Mouse (Mus musculus) thymus, postnatal 10 days (tissue): ENCODE data around the gene Fxr2.

Source experiments
- DNase-seq, 2 experiments: peaks; one replicate each; pipeline ENCODE4 v3.0.0; 2021; ENCODE audit warnings: low spot score in 2 of 2

The Fxr2 gene

GRCm38 (mm10) chr11:69657462-69657881, 24.7 kb downstream of the Fxr2 start:
- no peak for DNase-seq

- DNase-seq, result no peak
These were observed 28.6 kb downstream of the Fxr2 start for GRCm38 (mm10) chr11:69661221-69661881.

GRCm38 (mm10) chr11:69662213-69662966, 29.6 kb downstream of the Fxr2 start, which contains the start of gene Mpdu1:
Mpdu1 (minus strand) TSS chr11:69662642.
- peak; percentile 91 to 93 for DNase-seq

DNA sequence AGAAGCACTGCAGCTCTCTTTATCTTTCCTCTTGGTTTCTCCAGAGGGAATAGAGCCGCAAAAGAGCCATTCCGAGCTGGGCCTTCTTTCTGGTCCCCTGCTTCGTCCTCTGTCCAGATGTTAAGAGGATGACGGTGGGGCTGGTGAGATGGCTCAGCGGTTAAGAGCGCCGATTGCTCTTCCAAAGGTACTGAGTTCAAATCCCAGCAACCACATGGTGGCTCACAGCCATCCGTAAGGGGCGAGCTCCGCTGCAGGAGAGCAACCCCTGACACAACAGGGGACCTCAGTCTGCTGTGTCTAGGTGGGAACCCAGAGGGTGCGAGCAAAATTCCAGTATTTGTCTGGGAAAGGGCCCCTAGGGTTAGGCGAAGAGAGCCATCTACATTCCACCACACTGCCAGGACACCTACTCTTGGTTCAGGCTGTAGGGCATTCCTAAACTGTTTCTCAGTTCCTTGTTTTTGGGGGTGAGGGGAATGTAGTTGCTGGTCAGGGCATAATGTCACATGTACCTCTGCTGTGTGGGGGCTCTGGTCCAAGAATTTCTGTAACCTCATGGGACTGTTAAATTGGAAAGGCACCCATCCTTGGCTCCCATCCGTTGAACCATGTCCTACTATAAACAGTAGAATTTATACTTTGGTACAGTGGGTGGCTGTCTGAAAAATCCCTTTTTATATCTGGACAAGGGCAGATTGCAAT, 30.3 kb downstream of the Fxr2 start:
- peak in 1 of 2 experiments; percentile 15 for DNase-seq

GRCm38 (mm10) chr11:69663795-69664194, 31.0 kb downstream of the Fxr2 start:
- DNase-seq, result no peak

DNA sequence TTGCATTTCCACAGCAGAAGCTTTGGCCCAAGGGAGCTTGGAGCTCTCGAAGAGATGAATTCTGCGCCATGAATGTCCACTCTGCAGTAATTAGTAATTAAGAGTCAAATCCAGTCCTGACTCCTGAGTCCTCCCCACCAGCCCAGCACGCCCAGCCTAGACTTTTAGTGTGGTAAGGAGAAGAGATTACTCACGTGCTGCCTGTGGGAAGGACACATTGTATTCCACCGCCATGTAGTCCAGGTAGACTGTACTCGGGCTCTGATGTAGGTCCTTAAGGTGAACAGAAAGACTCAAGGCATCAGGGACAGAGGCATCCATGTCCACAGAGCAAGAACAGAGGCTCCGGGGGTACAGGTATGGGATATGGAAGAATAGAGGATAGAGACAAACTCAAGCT, 32.1 kb downstream of the Fxr2 start:
- no peak for DNase-seq

- no peak for DNase-seq
These were observed 32.7 kb downstream of the Fxr2 start for GRCm38 (mm10) chr11:69665457-69665960.

- DNase-seq, result no peak
These were observed 33.3 kb downstream of the Fxr2 start, which contains the start of gene Cd68 for GRCm38 (mm10) chr11:69665961-69666664. Cd68 (minus strand) TSS chr11:69666153.

GRCm38 (mm10) chr11:69666665-69667005, 33.8 kb downstream of the Fxr2 start:
- no peak for DNase-seq

- peak; percentile 95 to 99 for DNase-seq
These were observed 38.3 kb downstream of the Fxr2 start for GRCm38 (mm10) chr11:69670786-69671725.

- no peak for DNase-seq
These were observed 38.9 kb downstream of the Fxr2 start for GRCm38 (mm10) chr11:69671726-69672124.

DNA sequence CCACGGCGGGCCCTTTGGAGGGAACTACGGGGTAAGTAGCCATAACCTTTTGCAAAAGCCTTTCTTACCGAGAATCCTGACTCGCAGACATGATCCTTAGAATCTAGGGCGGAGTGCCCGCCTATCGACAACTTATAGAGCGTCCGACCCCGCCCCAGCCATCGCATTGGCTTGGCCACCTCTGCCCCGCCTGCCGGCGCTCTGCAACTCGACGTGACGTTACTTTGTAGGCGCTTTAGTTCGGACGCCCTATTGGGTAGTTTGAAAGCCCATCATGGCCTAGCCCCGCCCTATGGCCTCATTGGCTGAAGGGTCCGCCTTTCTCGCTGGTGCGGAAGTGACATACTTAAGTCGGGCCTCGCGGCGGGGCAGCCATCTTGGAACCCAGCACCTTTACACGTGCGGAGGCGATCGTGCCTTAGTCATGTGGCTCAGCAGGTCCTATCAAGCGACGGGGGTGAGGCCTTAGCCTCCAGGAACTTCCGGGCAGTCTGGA, 39.5 kb downstream of the Fxr2 start, which contains the start of gene Eif4a1:
Gene Eif4a1, minus strand, starts transcription at position 213 of the 496 bp plus-strand sequence.
- DNase-seq, result peak; percentile 98 to 100

DNA sequence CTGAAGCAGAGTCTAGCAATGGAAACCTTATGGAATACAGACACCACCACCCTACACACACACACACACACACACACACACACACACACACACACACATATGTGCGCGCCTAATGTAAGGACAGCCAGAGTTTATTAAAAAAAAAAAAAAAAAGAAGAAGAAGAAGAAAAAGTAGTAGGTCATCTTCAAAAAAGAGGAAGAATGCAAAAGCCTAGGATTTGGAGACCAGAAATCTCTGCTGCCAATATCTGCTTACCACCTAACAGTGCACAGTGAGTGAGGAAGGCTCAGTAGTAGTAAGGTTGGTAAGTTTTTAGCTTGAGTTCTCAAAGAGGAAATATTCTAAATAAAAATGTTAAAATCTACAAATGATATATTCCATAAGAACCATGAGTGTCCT, 46.4 kb downstream of the Fxr2 start:
- DNase-seq, result no peak

DNA sequence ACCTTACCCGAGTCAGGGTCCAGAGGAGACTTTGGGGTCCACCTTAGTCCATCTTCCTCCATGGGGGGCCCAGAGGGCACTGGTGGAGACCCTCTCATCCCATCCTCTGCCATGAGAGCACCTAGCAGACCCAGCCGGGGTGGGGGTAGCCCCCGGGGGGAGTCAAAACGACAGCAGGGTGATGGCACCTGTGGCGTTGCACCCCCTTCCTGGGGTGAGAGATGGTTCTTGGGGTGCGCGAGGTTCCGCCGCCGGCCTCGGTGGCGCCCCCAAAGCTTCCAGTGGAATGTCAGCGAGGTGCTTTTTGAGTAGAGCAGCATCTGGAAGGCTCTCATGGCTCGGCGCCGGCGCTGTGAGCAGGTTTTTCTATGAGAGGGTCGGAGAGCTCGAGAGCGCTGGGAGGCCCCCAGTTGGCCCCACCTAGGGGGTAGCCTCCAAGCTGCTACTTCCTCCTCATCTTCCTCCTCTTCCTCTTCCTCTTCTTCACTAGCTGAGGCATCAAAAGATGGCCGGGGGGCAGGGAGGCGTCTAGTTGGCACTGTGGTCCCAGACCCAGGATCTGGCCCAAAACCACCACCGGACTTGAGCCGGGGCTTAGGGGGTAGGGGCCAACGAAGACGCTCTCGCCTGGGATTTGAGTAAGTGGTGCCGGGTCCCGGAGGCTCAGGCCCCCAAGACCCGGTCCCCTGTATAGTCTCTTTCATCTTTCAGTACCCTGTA, 47.5 kb downstream of the Fxr2 start:
- DNase-seq, result no peak

DNA sequence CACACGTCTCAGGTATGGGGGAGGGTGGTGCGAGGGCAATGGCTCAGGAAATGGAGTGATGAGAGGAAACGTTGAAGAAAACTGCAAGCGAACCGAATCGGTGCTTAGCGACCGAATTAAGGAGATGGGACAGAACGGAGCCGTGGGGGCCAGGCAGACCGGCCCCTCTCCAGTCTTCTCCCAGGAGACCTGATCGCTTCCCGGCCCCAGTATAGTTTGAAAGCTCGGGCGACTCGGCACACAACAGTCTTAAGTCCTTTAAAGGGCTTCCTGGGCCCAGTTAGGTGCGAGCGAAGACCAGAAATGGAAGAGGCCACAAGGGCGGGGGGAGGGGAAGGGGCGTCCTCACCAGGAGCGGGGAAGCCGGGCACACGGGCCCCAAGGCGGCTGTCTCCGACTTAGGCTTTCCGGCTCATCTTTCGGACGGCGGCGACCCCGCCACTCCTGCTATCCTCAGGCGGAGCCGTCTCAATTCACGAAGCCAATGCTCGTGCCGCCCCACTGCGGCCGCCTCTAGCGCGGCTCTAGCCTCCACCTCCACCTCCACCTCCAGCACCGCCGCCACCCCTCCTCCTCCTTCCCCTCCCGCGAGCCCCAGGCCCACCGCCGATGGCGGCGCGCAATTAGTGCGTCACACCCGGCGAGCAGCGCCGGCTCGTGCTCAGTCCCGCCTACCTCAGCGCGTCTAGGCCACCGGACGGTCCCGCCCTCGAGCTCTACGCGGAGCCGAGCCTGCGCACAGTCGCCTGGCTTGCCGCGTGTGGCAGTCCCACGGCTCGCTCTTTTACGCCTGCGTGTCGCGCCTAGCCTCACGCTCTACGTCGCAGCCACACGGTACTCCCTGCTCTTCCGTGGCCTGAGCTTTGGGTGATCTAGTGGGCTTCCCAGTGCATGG, 48.8 kb downstream of the Fxr2 start, which contains the start of gene Senp3:
Gene Senp3, minus strand, starts transcription at position 771 of the 895 bp plus-strand sequence.
- peak; percentile 95 for DNase-seq

GRCm38 (mm10) chr11:69682209-69682839, 49.5 kb downstream of the Fxr2 start:
- no peak for DNase-seq

GRCm38 (mm10) chr11:69682840-69683533, 50.2 kb downstream of the Fxr2 start:
- DNase-seq, result peak; percentile 75 to 90
